Mouse (Mus musculus) neural tube, embryonic 13.5 days (tissue): ENCODE data around the gene Cc2d1b. TPM values are rescaled to one million over a fixed set of nuclear protein-coding genes. Genes with fewer than 3 reads are reported as not detected.

Experiments
- ATAC-seq: fragments of 200-750 bp; cut with Nextera tagmentation; 2 replicates; pipeline ENCODE4 v1.8.0; 2017; ENCODE audit warnings: low read depth, mild to moderate bottlenecking, moderate TSS enrichment, moderate library complexity
- H3K27ac ChIP-seq: fragments of 300-500 bp; sonication (generic); replicated peaks from 2 replicates; pipeline ENCODE4 v1.5.1; 2015; ENCODE audit warnings: moderate library complexity, mild to moderate bottlenecking, inconsistent platforms
- H3K27me3 ChIP-seq: fragments of 300-500 bp; sonication (generic); 2 replicates; pipeline ENCODE4 v1.6.1; 2015; ENCODE audit warnings: mild to moderate bottlenecking, inconsistent platforms
- H3K36me3 ChIP-seq: fragments of 300-500 bp; sonication (generic); 2 replicates; pipeline ENCODE4 v1.6.1; 2015; ENCODE audit warnings: mild to moderate bottlenecking, inconsistent platforms
- H3K4me1 ChIP-seq: fragments of 300-500 bp; sonication (generic); replicated peaks from 2 replicates; pipeline ENCODE4 v1.6.1; 2015; ENCODE audit warnings: inconsistent platforms
- H3K4me2 ChIP-seq: fragments of 300-500 bp; sonication (generic); 2 replicates; pipeline ENCODE4 v1.6.1; 2015; ENCODE audit warnings: inconsistent platforms, mild to moderate bottlenecking, moderate library complexity
- H3K4me3 ChIP-seq: fragments of 300-500 bp; sonication (generic); 2 replicates; pipeline ENCODE4 v1.5.1; 2015; ENCODE audit warnings: mild to moderate bottlenecking, inconsistent platforms
- H3K9ac ChIP-seq: fragments of 300-500 bp; sonication (generic); 2 replicates; pipeline ENCODE4 v1.6.1; 2015; ENCODE audit warnings: moderate library complexity, mild to moderate bottlenecking, inconsistent platforms
- H3K9me3 ChIP-seq: fragments of 300-500 bp; sonication (generic); 2 replicates; pipeline ENCODE4 v1.6.1; 2016; ENCODE audit warnings: inconsistent platforms
- WGBS: fragments of 180-500 bp; shearing (Covaris S2); methylation state at CpG from one replicate; pipeline ENCODE4 v1.1.7; 2015; 5-methylcytosine and 5-hydroxymethylcytosine counted together
- polyA plus RNA-seq: library from polyadenylated mRNA; unstranded; fragments of >200 nt; fragmentation: Nextera tagmentation; extraction: Ambion mirVana; gene quantifications from 2 replicates; pipeline ENCODE4 v1.2.1, GENCODE M21; 2015

The Cc2d1b gene
- 19.0 and 19.3 TPM in 2 replicates for polyA plus RNA-seq

DNA sequence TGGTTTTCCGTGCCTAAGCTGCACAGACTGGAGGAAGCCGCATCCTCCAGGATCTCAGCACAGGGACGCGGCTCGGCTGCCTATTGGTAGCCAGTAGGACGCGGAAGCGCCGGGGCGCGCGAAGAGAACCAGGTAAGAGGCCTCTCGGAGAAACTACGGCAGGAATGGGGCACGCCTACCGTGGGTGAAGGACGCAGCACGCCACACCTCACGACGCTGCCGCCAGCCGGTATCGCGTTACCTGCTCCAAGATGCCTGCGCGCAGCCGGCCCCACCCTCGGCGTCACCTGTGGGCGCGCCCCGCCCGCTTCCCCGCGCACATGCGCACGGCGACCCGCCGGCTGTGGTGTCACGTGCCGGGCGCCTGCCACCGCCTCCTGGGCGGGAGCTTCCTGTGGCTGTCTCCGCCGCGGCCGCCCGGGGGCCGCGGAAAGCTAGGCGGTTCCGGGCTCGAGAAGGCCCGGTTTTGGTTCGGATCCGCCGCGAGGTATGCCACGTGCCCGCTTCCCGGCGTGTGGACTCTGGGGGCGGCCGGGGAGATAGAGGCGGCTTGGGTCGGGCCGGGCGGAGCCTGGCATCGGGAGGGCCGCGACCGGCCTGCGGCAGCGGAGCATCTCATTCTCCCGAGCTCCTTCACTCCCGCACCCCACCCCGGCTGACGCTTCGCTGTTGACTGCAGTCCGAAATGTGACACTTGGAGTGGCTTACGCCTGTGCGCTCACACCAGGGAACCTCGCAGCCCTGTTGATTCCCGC lies at the start of gene Cc2d1b:
Gene Cc2d1b, plus strand, starts transcription at position 354 of the 755 bp plus-strand sequence.
- peak within 1 kb of the TSS; percentile 94 for H3K9ac ChIP-seq
- WGBS, result under 1% methylated on average over 86 of the region's 86 CpGs

DNA sequence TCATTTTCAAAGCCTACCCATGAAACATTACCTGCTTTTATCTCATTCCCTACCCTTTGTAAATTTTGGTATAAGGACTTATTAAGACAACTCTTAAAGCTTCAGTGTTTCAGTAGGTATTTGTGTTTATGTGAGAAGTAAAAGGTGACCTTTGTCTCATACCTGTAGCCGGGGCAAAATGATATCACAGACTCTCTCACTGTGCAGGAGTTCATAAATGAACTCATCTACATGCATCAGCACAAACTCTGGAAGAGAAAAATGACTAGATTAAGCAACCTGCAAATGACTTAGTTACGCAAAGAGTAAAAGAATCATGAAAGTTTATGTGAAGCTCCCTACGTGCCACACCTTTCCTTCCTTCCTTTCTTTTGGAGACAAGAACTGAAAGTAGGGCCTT lies 47.1 kb upstream of the Cc2d1b start:
- no peak overlapping the region for H3K9ac ChIP-seq
- no peak overlapping the region for H3K4me2 ChIP-seq
- H3K27ac ChIP-seq, result no peak overlapping the region
- H3K9me3 ChIP-seq, result no peaks in the 10 kb centered on the region
- WGBS, result 98% methylated on average over 3 of the region's 3 CpGs
- H3K27me3 ChIP-seq, result no peaks in the 10 kb centered on the region
- H3K4me1 ChIP-seq, result peaks cover 8% of the 10 kb centered on the region
- H3K4me3 ChIP-seq, result no peak overlapping the region
- no peak for ATAC-seq
- peaks cover 70% of the 10 kb centered on the region for H3K36me3 ChIP-seq

More for the DNA sequence above, at the start of gene Cc2d1b:
- ATAC-seq, result peak; percentile 94
- peak within 1 kb of the TSS; percentile 75 for H3K4me2 ChIP-seq
- H3K9me3 ChIP-seq, result no peaks in the 10 kb centered on the region
- H3K4me1 ChIP-seq, result peaks cover 21% of the 10 kb centered on the region
- H3K27ac ChIP-seq, result peak within 1 kb of the TSS; percentile 92
- H3K27me3 ChIP-seq, result no peaks in the 10 kb centered on the region
- peak within 1 kb of the TSS; percentile 80 for H3K4me3 ChIP-seq
- peaks cover 1% of the 10 kb centered on the region for H3K36me3 ChIP-seq

DNA sequence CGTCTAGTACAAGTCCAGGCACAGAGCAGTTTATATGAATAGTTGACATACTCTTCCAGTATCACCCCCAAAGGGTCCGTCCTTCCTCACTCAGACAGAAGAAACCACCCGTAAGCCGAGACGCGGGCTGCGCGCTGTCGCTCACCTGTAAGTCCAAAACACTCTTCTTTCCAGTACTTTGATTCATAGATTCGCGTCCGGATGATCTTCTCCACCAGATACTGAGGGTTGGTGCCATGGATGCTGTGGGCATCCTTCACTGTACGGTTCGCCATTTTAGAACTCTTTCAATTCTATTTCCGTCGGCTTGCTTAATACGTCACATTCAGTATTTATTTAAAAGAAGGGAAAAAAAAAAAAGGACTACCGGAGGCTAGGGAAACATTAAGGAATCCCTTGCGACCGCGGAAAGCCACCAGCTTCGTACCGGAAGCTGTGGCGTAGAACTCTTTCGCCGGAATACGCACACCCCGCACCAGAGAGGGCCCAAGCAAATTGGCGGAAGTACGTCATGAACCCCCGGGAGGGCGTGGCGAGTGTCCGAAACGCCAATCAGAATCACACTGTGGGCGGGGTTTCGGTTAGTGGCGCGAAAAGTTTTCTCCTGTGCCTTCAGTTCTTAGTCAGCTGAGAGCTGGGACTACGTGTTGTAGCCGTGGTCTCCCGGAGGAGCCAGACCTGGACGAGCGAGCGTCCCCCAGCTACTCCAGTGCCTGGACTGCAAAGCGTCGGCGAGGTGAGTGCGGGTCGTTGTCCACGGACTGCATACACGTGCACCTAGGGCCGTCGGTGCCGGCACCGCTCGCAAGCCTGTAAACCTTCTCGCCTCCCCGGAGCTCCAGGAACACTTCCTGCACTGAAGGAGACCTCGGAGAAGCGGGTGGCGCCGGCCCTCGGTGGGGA lies 40.6 kb upstream of the Cc2d1b start, which contains the start of the genes Prpf38a and Orc1:
Gene Prpf38a, minus strand, starts transcription at position 497 of the 903 bp plus-strand sequence.
Gene Orc1, plus strand, starts transcription at position 584 of the 903 bp plus-strand sequence.
- Histone ChIP-seq H3K36me3 (peaks cover 21% of the 10 kb centered on the region), H3K27ac (peak within 1 kb of the TSS; percentile 78), H3K9me3 (no peaks in the 10 kb centered on the region), H3K4me3 (peak within 1 kb of the TSS; percentile 85), H3K4me1 (peaks cover 30% of the 10 kb centered on the region), H3K4me2 (peak within 1 kb of the TSS; percentile 95), H3K27me3 (no peaks in the 10 kb centered on the region), H3K9ac (peak within 1 kb of the TSS; percentile 79)
- ATAC-seq, result peak; percentile 99
- under 1% methylated on average over 64 of the region's 64 CpGs for WGBS

DNA sequence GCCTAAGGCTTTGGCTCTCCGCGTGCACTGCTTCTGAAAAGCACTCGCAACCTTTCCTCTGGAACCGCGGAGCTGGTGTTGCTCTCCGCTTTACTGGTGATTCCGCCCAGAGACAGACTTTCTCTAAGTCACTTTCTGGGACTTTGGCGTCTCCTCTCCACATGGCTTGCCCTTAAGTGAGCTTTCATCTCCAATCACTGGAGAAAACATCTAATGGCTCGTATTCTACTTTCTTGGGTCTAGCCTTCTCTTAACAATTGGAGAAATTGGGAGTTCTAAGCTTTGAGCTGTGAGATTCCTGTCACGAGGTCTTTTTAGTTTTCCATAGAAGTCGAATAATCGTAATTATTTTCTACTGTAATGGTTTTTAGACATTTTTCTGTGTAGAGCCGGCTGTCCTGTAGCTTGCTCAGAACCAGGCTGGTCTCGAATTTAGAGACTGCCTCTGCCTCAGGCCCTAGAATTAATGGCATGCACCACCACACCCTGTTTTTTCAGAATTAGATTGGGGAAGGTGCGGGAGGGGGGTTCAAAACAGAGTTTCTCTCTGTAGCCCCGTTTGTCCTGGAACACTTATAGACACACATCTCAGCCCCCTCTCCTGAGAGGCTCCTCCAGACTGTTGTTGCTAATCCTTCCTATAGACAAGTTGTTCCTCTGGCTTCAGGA lies 39.9 kb upstream of the Cc2d1b start:
- H3K4me1 ChIP-seq, result peaks cover 30% of the 10 kb centered on the region
- WGBS, result under 1% methylated on average over 16 of the region's 16 CpGs
- peak overlapping the region; percentile 64 for H3K9ac ChIP-seq
- peak overlapping the region; percentile 85 for H3K4me3 ChIP-seq
- H3K27me3 ChIP-seq, result no peaks in the 10 kb centered on the region
- ATAC-seq, result no peak; the same call in 1 of the 2 replicates
- peaks cover 15% of the 10 kb centered on the region for H3K36me3 ChIP-seq
- no peak overlapping the region for H3K27ac ChIP-seq
- H3K9me3 ChIP-seq, result no peaks in the 10 kb centered on the region
- H3K4me2 ChIP-seq, result peak overlapping the region; percentile 95

DNA sequence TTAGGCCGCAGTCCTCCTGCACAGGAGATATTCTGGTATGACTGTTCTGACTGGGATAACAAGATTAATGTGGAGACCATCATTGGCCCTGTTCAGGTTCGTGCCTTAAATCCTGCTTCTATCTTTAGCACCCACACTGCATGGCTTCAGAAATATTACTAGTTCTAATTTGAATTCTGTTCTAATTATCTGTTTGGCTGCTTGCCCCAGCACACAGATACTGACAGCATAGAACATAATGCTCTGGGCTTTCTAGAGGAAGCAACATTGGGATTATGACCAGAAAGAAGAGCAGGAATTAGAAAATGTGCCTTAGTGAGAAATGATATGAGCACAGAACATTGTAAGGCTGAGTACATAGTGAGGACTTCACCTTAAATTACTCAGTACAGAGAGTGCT lies 26.4 kb upstream of the Cc2d1b start:
- Histone ChIP-seq H3K4me3 (no peak overlapping the region), H3K9ac (no peak overlapping the region), H3K4me1 (no peaks in the 10 kb centered on the region), H3K9me3 (no peaks in the 10 kb centered on the region), H3K4me2 (no peak overlapping the region), H3K36me3 (no peaks in the 10 kb centered on the region), H3K27ac (no peak overlapping the region), H3K27me3 (no peaks in the 10 kb centered on the region)
- WGBS, result 96% methylated on average over 2 of the region's 2 CpGs
- no peak for ATAC-seq

DNA sequence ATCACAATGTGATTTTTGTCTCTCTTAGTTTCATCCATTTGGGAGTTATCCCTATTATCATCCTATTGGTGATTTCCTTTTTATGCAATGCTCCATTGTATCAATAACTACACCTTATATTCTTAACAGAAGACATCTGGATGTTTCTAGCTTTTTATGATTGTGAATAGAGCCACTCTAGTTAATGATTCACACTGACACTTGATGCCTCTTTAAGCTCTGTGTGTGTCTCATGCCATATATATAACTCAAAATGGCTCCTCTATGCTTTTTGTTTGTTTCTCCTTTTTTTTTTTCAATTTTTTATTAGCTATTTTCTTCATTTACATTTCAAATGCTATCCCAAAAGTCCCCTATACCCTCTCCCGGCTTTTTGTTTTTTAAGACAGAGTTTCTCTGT lies 24.0 kb upstream of the Cc2d1b start:
- Histone ChIP-seq H3K36me3 (0 out of 2 replicates have a peak, but pooled peaks cover 4% of the 10 kb centered on the region), H3K27me3 (no peaks in the 10 kb centered on the region), H3K4me1 (no peaks in the 10 kb centered on the region), H3K9me3 (no peaks in the 10 kb centered on the region), H3K4me3 (no peak overlapping the region), H3K4me2 (no peak overlapping the region), H3K9ac (no peak overlapping the region), H3K27ac (no peak overlapping the region)
- 83% methylated on average over 1 of the region's 1 CpGs for WGBS
- ATAC-seq, result no peak

DNA sequence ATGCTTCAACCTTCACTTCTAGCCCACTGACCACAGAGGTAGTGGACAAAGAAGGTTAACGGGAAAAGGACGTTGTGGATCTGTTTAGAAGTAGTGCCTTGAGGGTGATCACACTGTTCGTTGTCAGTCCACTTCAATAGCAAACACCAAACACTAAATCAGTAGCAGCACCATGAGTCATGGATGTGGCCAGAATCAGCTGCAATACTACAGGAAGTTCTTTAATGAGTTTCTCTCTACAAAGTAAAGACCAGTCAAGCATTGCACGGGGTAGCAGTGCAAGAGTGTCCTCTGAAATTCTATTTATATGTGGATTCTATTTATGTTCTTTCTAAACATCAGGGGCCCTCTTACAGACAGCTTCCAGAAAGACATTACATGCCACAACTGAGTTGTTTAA lies 21.4 kb upstream of the Cc2d1b start:
- H3K9me3 ChIP-seq, result no peaks in the 10 kb centered on the region
- ATAC-seq, result no peak
- H3K4me2 ChIP-seq, result no peak overlapping the region
- no peaks in the 10 kb centered on the region for H3K4me1 ChIP-seq
- H3K27ac ChIP-seq, result no peak overlapping the region
- peaks cover 7% of the 10 kb centered on the region; the same call in 1 of the 2 replicates for H3K36me3 ChIP-seq
- no peak overlapping the region for H3K9ac ChIP-seq
- H3K27me3 ChIP-seq, result no peaks in the 10 kb centered on the region
- WGBS, result 96% methylated on average over 4 of the region's 4 CpGs
- H3K4me3 ChIP-seq, result no peak overlapping the region

DNA sequence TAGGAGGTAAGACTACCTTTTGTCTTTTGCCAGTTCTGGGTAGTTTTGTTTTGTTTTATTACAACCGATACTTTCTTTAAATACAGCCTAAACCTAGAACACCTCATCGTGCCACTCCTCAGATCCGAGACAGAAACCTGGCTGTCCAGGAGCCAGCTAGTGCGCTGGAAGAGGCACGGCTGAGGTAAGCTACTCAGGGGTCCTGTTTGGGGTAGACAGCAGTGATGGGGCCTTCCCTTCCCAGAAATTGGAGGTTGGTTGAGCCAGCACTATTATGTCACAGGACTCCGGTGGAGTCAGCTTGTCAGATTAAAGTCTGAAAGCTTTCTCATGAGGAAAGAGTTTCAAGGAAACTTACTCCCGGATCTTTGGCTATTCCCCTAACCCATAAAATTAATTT lies 17.9 kb upstream of the Cc2d1b start:
- Histone ChIP-seq H3K27ac (no peak overlapping the region), H3K9me3 (no peaks in the 10 kb centered on the region), H3K27me3 (no peaks in the 10 kb centered on the region), H3K9ac (no peak overlapping the region), H3K4me1 (no peaks in the 10 kb centered on the region), H3K4me2 (no peak overlapping the region), H3K36me3 (peaks cover 25% of the 10 kb centered on the region), H3K4me3 (no peak overlapping the region)
- no peak for ATAC-seq
- WGBS, result 89% methylated on average over 7 of the region's 7 CpGs

DNA sequence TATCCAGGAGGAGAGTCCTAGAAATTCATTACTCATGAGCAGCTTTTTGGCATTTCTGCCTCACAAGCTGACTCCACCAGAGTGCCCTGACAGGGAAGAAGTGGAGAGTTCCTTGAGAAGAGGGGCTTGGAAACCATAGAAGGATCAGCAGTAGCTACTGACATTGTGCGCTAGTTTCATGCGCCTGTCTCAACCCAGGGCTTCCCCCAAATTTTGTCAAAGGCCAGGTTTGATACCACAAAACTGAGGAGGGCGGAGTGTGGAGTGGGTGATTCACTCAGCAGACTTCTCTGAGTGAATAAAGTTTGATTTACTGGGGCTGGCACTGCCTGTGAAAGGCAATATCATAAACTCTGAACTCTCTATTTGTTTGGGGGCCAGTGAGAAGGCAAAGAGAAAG lies 11.1 kb upstream of the Cc2d1b start:
- peaks cover 15% of the 10 kb centered on the region; the same call in 1 of the 2 replicates for H3K36me3 ChIP-seq
- H3K27me3 ChIP-seq, result no peaks in the 10 kb centered on the region
- H3K9me3 ChIP-seq, result no peaks in the 10 kb centered on the region
- no peaks in the 10 kb centered on the region for H3K4me1 ChIP-seq
- ATAC-seq, result no peak
- no peak overlapping the region for H3K4me3 ChIP-seq
- no peak overlapping the region for H3K27ac ChIP-seq
- H3K4me2 ChIP-seq, result no peak overlapping the region
- no peak overlapping the region for H3K9ac ChIP-seq
- WGBS, result 97% methylated on average over 3 of the region's 3 CpGs

DNA sequence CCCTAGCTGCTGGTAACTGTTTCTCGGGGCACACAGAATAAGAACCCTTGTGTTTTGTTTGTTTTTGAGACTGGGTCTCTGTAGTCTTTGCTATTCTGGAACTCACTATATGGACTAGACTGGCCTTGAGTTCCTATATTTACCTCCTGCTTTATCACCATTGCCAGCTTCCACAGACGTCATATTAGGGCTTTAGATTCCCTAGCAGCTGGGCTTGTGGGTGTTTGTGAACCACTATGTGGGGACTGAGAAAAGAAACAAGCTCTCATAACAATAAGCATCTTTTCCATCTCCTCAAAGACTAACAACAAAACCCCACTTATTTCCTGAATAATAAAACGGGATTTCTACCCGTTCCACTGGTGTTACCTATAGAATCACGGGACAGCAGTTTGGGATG lies 8.8 kb upstream of the Cc2d1b start:
- H3K4me2 ChIP-seq, result no peak overlapping the region

DNA sequence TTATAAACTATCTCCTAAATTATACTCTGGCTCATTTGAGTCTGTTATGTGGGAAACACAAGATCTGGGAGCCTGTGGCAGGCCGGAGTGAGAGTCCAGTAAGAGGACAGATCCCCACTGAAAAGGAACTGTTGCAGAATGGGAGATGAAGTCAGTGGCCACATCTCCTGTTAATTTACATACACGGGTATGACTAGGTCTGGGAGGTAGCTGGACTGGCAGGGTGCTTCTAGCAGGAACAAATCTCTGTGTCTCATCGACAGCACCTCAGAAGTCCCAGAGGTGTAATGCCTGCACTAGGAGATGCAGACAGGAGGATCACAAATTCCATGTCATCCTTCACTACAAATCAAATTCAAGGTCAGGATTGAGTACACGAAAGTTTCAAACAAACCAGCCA lies 1.2 kb upstream of the Cc2d1b start:
- peak overlapping the region; percentile 75 for H3K4me2 ChIP-seq
- H3K27me3 ChIP-seq, result no peaks in the 10 kb centered on the region
- H3K9ac ChIP-seq, result peak overlapping the region; percentile 94
- peak overlapping the region; percentile 80 for H3K4me3 ChIP-seq
- WGBS, result 69% methylated on average over 4 of the region's 4 CpGs
- H3K27ac ChIP-seq, result no peak overlapping the region; the same call in 1 of the 2 replicates
- no peaks in the 10 kb centered on the region for H3K36me3 ChIP-seq
- H3K4me1 ChIP-seq, result peaks cover 21% of the 10 kb centered on the region
- no peak for ATAC-seq
- H3K9me3 ChIP-seq, result no peaks in the 10 kb centered on the region

More for the DNA sequence above, 8.8 kb upstream of the Cc2d1b start:
- no peak for ATAC-seq
- Histone ChIP-seq H3K4me1 (no peaks in the 10 kb centered on the region), H3K27ac (no peak overlapping the region), H3K9me3 (no peaks in the 10 kb centered on the region), H3K36me3 (no peaks in the 10 kb centered on the region), H3K9ac (no peak overlapping the region), H3K4me3 (no peak overlapping the region), H3K27me3 (no peaks in the 10 kb centered on the region)
- 91% methylated on average over 5 of the region's 5 CpGs for WGBS
